In the genomic region with DNA sequence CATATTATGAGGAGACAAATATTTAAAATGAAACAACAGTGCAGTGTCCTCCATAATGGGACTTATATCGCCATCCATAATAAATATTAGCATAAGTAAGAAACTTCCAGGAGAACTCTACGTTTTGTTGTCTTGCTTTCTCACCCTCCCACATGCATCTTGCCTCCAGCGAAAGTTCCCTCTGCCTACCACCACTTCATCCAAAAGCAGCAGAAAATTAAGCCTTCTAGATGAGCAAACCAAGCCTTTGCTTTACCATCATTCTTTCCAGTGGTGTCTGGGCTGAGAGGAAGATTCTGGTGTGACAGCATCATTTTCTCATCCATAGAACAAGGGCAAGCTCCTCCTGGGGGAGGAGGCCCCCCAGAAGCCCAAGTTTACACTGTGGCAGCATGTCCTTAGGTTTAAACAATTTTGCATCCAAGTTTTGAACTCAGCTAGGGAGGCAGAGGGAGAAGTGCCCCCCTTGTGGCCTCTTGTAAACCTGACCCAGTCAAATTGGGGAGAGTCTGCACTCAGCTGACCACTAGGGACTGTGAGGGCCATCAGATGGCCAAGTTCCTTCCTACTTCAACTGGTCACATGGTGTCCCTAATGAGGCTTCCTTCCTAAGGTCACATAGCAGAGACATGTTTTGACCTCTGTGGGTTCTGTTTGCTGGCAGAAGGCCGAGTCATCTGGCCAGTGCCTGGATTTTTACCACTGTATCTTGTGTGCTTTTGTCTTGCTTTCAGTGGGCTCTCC, we compare ENCODE assay signal across 13 mouse cellular contexts.
A peak's percentile ranks its signal among the peaks of the same experiment; 100 is the strongest.
DNase-seq lines count a peak whose midpoint lies in the region; ATAC-seq and TF ChIP-seq lines count a peak whose summit lies in the region.
"Had no signal": no experiment of that assay in that cellular context is flagged by ENCODE, and none has a peak within 500 bp of the region (broad histone marks: within the 10 kb centered on the region; RNA-seq: fewer than 3 reads in every experiment).

No protein-coding gene starts in this region.

- H3K4me2 ChIP-seq in embryonic facial prominence, embryonic 14.5 days (ENCODE audit: low read depth, low read length): no peak overlapping the region
- no peak overlapping the region for H3K4me2 ChIP-seq in kidney, postnatal 0 days (ENCODE audit: low read length)
- H3K4me2 ChIP-seq in midbrain, postnatal 0 days (ENCODE audit: low read depth, low read length, poor library complexity, severe bottlenecking): no peak overlapping the region
- H3K4me2 ChIP-seq: limb, embryonic 15.5 days; neural tube, embryonic 13.5 days had no signal

- peak; percentile 9 for DNase-seq in embryonic facial prominence, embryonic 14.5 days (ENCODE audit: low spot score)
- DNase-seq in embryonic facial prominence, embryonic 10.5 days (ENCODE audit: low spot score): no peak
- peak; percentile 22 for DNase-seq in kidney, postnatal 0 days (ENCODE audit: low spot score)
- no peak for DNase-seq in kidney, adult 11 months
- DNase-seq in midbrain, postnatal 0 days (ENCODE audit: low spot score): no peak
- DNase-seq in midbrain, embryonic 10.5 days (ENCODE audit: low spot score): no peak
- peak; percentile 36 for DNase-seq in telencephalon, adult 2 months (ENCODE audit: low read depth, low spot score)
- DNase-seq: cerebellum, adult 9-11 months; forebrain, postnatal 0 days; midbrain, embryonic 14.5 days had no signal

- H3K4me3 ChIP-seq in embryonic facial prominence, embryonic 14.5 days (ENCODE audit: low read depth, low read length): no peak overlapping the region
- no peak overlapping the region for H3K4me3 ChIP-seq in embryonic facial prominence, embryonic 10.5 days
- H3K4me3 ChIP-seq in kidney, postnatal 0 days (replicated peaks; ENCODE audit: low read depth, low read length): no peak overlapping the region
- no peak overlapping the region for H3K4me3 ChIP-seq in midbrain, postnatal 0 days (ENCODE audit: low read depth, low read length)
- no peak overlapping the region for H3K4me3 ChIP-seq in midbrain, embryonic 10.5 days
- H3K4me3 ChIP-seq: limb, embryonic 15.5 days; neural tube, embryonic 13.5 days had no signal

- TF ChIP-seq CTCF in kidney, postnatal 0 days (IDR thresholded peaks at IDR 0.05; ENCODE audit: low read depth): peak; percentile 30
- peak; percentile 26 for TF ChIP-seq CTCF in midbrain, postnatal 0 days (IDR thresholded peaks at IDR 0.05)

- no peaks in the 10 kb centered on the region for H3K4me1 ChIP-seq in embryonic facial prominence, embryonic 14.5 days (ENCODE audit: control insufficient read depth, insufficient read depth, low read length)
- H3K4me1 ChIP-seq in embryonic facial prominence, embryonic 10.5 days: peaks cover 8% of the 10 kb centered on the region
- no peaks in the 10 kb centered on the region for H3K4me1 ChIP-seq in kidney, postnatal 0 days (replicated peaks; ENCODE audit: insufficient read depth, low read length)
- no peaks in the 10 kb centered on the region for H3K4me1 ChIP-seq in midbrain, postnatal 0 days (ENCODE audit: insufficient read depth, low read length)
- H3K4me1 ChIP-seq in midbrain, embryonic 10.5 days: no peaks in the 10 kb centered on the region
- H3K4me1 ChIP-seq: limb, embryonic 15.5 days; neural tube, embryonic 13.5 days had no signal

- no peaks in the 10 kb centered on the region for H3K36me3 ChIP-seq in embryonic facial prominence, embryonic 14.5 days (ENCODE audit: control insufficient read depth, insufficient read depth, low read length)
- no peaks in the 10 kb centered on the region; the same call in 1 of the 2 replicates for H3K36me3 ChIP-seq in embryonic facial prominence, embryonic 10.5 days (replicated peaks)
- no peaks in the 10 kb centered on the region for H3K36me3 ChIP-seq in kidney, postnatal 0 days (ENCODE audit: insufficient read depth, low read length)
- peaks cover 14% of the 10 kb centered on the region; the same call in 1 of the 2 replicates for H3K36me3 ChIP-seq in midbrain, postnatal 0 days (ENCODE audit: insufficient read depth, low read length)
- H3K36me3 ChIP-seq in midbrain, embryonic 10.5 days: peaks cover 56% of the 10 kb centered on the region
- H3K36me3 ChIP-seq: limb, embryonic 15.5 days had no signal

- H3K27ac ChIP-seq in embryonic facial prominence, embryonic 14.5 days (replicated peaks; ENCODE audit: low read depth, low read length): no peak overlapping the region
- no peak overlapping the region for H3K27ac ChIP-seq in embryonic facial prominence, embryonic 10.5 days (replicated peaks)
- H3K27ac ChIP-seq in kidney, postnatal 0 days: no peak overlapping the region
- no peak overlapping the region for H3K27ac ChIP-seq in midbrain, postnatal 0 days (ENCODE audit: low read depth, low read length)
- H3K27ac ChIP-seq in midbrain, embryonic 10.5 days (replicated peaks): no peak overlapping the region
- H3K27ac ChIP-seq: limb, embryonic 15.5 days; neural tube, embryonic 13.5 days had no signal

- no peak for ATAC-seq in embryonic facial prominence, embryonic 14.5 days (ENCODE audit: low read depth)
- no peak for ATAC-seq in kidney, postnatal 0 days (replicated peaks; ENCODE audit: low FRiP score, low read depth)
- no peak for ATAC-seq in midbrain, postnatal 0 days (ENCODE audit: low FRiP score)
- ATAC-seq: forebrain, postnatal 0 days had no signal

- WGBS in embryonic facial prominence, embryonic 14.5 days: 80% methylated on average over 4 of the region's 4 CpGs
- 79% methylated on average over 4 of the region's 4 CpGs for WGBS in embryonic facial prominence, embryonic 10.5 days
- 80% methylated on average over 4 of the region's 4 CpGs for WGBS in kidney, postnatal 0 days
- WGBS in midbrain, postnatal 0 days: 89% methylated on average over 4 of the region's 4 CpGs
- 89% methylated on average over 4 of the region's 4 CpGs for WGBS in midbrain, embryonic 10.5 days

- no peaks in the 10 kb centered on the region for H3K9me3 ChIP-seq in embryonic facial prominence, embryonic 14.5 days (ENCODE audit: control insufficient read depth, low read length)
- H3K9me3 ChIP-seq in embryonic facial prominence, embryonic 10.5 days: no peaks in the 10 kb centered on the region
- H3K9me3 ChIP-seq in kidney, postnatal 0 days (replicated peaks; ENCODE audit: low read length): no peaks in the 10 kb centered on the region
- no peaks in the 10 kb centered on the region for H3K9me3 ChIP-seq in midbrain, postnatal 0 days (ENCODE audit: low read length)
- no peaks in the 10 kb centered on the region for H3K9me3 ChIP-seq in midbrain, embryonic 10.5 days (replicated peaks)
- H3K9me3 ChIP-seq: limb, embryonic 15.5 days; neural tube, embryonic 13.5 days had no signal

- H3K9ac ChIP-seq in embryonic facial prominence, embryonic 14.5 days (ENCODE audit: low read depth, low read length): no peak overlapping the region
- no peak overlapping the region for H3K9ac ChIP-seq in kidney, postnatal 0 days (ENCODE audit: low read depth, low read length)
- H3K9ac ChIP-seq in midbrain, postnatal 0 days (replicated peaks; ENCODE audit: low read length, poor library complexity, severe bottlenecking): no peak overlapping the region
- H3K9ac ChIP-seq: forebrain, postnatal 0 days; limb, embryonic 15.5 days; neural tube, embryonic 13.5 days had no signal

- H3K27me3 ChIP-seq in embryonic facial prominence, embryonic 14.5 days (replicated peaks; ENCODE audit: control insufficient read depth, insufficient read depth, low read length): no peaks in the 10 kb centered on the region
- H3K27me3 ChIP-seq in embryonic facial prominence, embryonic 10.5 days (replicated peaks; ENCODE audit: low read depth, poor library complexity, severe bottlenecking): no peaks in the 10 kb centered on the region
- no peaks in the 10 kb centered on the region for H3K27me3 ChIP-seq in kidney, postnatal 0 days (ENCODE audit: insufficient read depth, low read length)
- no peaks in the 10 kb centered on the region for H3K27me3 ChIP-seq in midbrain, postnatal 0 days (ENCODE audit: insufficient read depth, low read length)
- peaks cover 4% of the 10 kb centered on the region; the same call in 1 of the 2 replicates for H3K27me3 ChIP-seq in midbrain, embryonic 10.5 days (ENCODE audit: low read depth, poor library complexity, severe bottlenecking)
- H3K27me3 ChIP-seq: CH12.LX; limb, embryonic 15.5 days; neural tube, embryonic 13.5 days had no signal

Comparison
In these comparisons a context has a peak if more than half of its experiments do, and no peak if none do; other contexts are left out.
1. DNase-seq: peak in embryonic facial prominence, embryonic 14.5 days (single experiment), kidney, postnatal 0 days (single experiment) and telencephalon, adult 2 months (single experiment); none in embryonic facial prominence, embryonic 10.5 days (single experiment), kidney, adult 11 months (single experiment), midbrain, postnatal 0 days (single experiment) and midbrain, embryonic 10.5 days (single experiment).